14 mouse cellular contexts compared by ENCODE assay signal in the genomic region with DNA sequence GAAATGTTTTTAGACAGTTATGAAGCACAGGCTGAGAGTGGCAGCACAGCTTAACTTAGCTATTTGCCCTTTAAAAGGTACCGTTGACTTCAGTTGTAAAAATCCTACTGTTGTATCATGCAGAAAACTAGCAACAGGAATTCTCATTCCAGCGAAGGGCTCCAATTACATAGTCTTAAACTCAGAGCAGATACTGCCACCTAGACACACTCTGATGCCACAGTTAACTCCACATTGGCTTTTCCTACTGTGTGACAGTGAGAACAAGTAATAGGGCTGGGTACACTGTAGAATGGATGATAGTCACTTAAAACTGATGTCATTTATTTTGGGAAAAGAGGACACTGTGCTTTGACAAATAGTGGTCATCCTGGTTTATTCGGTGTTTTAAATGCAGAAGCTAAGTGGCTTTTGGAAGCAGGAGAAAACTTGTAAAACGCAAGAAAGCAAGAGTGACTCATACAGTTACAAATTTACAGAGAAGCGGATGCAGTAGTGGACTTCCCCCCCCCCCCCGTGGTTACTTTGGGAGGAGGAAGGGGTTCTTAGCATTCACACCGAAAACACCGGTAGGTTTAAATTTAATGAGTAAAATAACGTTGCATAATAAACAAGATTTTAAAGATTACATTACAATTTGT. TPM values are rescaled to one million over a fixed set of nuclear protein-coding genes. Genes with fewer than 3 reads are reported as not detected.
DNase-seq lines count a peak whose midpoint lies in the region; ATAC-seq and TF ChIP-seq lines count a peak whose summit lies in the region.
"Had no signal": no experiment of that assay in that cellular context is flagged by ENCODE, and none has a peak within 500 bp of the region (broad histone marks: within the 10 kb centered on the region; RNA-seq: fewer than 3 reads in every experiment).

No protein-coding gene starts in this region.

- WGBS in intestine, postnatal 0 days = 39% methylated on average over 9 of the region's 9 CpGs
- WGBS in intestine, embryonic 16.5 days = 46% methylated on average over 9 of the region's 9 CpGs
- WGBS in lung, embryonic 14.5 days = 48% methylated on average over 9 of the region's 9 CpGs

- H3K79me2 ChIP-seq in myocyte (ENCODE audit: control insufficient read depth, insufficient read depth) = no peaks in the 10 kb centered on the region

- no peak overlapping the region for H3K4me3 ChIP-seq in intestine, postnatal 0 days (ENCODE audit: low read depth, low read length)
- H3K4me3 ChIP-seq in intestine, embryonic 16.5 days (ENCODE audit: low read length) = no peak overlapping the region
- no peak overlapping the region for H3K4me3 ChIP-seq in lung, embryonic 14.5 days (ENCODE audit: low read depth, low read length)
- no peak overlapping the region for H3K4me3 ChIP-seq in myocyte
- H3K4me3 ChIP-seq: lung, embryonic 15.5 days; neural tube, embryonic 15.5 days had no signal

- peak; percentile 11 to 17 for DNase-seq in cerebellum, postnatal 10 days
- DNase-seq in cerebellum, adult 9-11 months = no peak
- peak; percentile 31 for DNase-seq in lung, embryonic 14.5 days
- no peak for DNase-seq in lung, postnatal 25 days (ENCODE audit: low spot score)
- no peak for DNase-seq in urinary bladder, postnatal 36 days (ENCODE audit: low spot score in 2 of 2)
- DNase-seq: adrenal gland, postnatal 10 days; heart, postnatal 36 days; kidney, postnatal 25 days had no signal

- H3K4me1 ChIP-seq in intestine, postnatal 0 days (replicated peaks; ENCODE audit: control insufficient read depth, insufficient read depth, low read length) = no peaks in the 10 kb centered on the region
- no peaks in the 10 kb centered on the region for H3K4me1 ChIP-seq in intestine, embryonic 16.5 days (ENCODE audit: control insufficient read depth, insufficient read depth, low read length)
- H3K4me1 ChIP-seq in lung, embryonic 14.5 days (ENCODE audit: insufficient read depth) = no peaks in the 10 kb centered on the region
- H3K4me1 ChIP-seq: lung, embryonic 15.5 days had no signal

- H3K36me3 ChIP-seq in intestine, postnatal 0 days (ENCODE audit: control insufficient read depth, insufficient read depth) = no peaks in the 10 kb centered on the region
- no peaks in the 10 kb centered on the region for H3K36me3 ChIP-seq in intestine, embryonic 16.5 days (ENCODE audit: control insufficient read depth, insufficient read depth, low read length)
- no peaks in the 10 kb centered on the region for H3K36me3 ChIP-seq in lung, embryonic 14.5 days (ENCODE audit: insufficient read depth)
- H3K36me3 ChIP-seq in myocyte (ENCODE audit: control insufficient read depth, insufficient read depth) = no peaks in the 10 kb centered on the region
- H3K36me3 ChIP-seq: lung, embryonic 15.5 days; neural tube, embryonic 15.5 days had no signal

- no peak for TF ChIP-seq POLR2A in myocyte (IDR thresholded peaks at IDR 0.05; ENCODE audit: insufficient read length, low read depth)

- no peak overlapping the region for H3K27ac ChIP-seq in intestine, postnatal 0 days (ENCODE audit: low read depth, low read length)
- H3K27ac ChIP-seq in intestine, embryonic 16.5 days (ENCODE audit: low read length) = no peak overlapping the region
- no peak overlapping the region for H3K27ac ChIP-seq in lung, embryonic 14.5 days (ENCODE audit: low read depth)
- H3K27ac ChIP-seq: lung, embryonic 15.5 days; neural tube, embryonic 15.5 days had no signal

- H3K9me3 ChIP-seq in intestine, postnatal 0 days (ENCODE audit: control insufficient read depth) = no peaks in the 10 kb centered on the region
- H3K9me3 ChIP-seq in intestine, embryonic 16.5 days (ENCODE audit: control insufficient read depth, low read length) = no peaks in the 10 kb centered on the region
- H3K9me3 ChIP-seq in lung, embryonic 14.5 days (ENCODE audit: low read depth, low read length) = no peaks in the 10 kb centered on the region
- H3K9me3 ChIP-seq: lung, embryonic 15.5 days; neural tube, embryonic 15.5 days had no signal

- no peak overlapping the region for H3ac ChIP-seq in myocyte (ENCODE audit: control insufficient read depth, insufficient read length)

- no peaks in the 10 kb centered on the region for H3K27me3 ChIP-seq in intestine, postnatal 0 days (replicated peaks; ENCODE audit: control insufficient read depth, insufficient read depth, low read length)
- H3K27me3 ChIP-seq in intestine, embryonic 16.5 days (replicated peaks; ENCODE audit: control insufficient read depth, insufficient read depth, low read length) = no peaks in the 10 kb centered on the region
- H3K27me3 ChIP-seq in lung, embryonic 14.5 days (ENCODE audit: insufficient read depth, low read length) = no peaks in the 10 kb centered on the region
- H3K27me3 ChIP-seq in myocyte (ENCODE audit: control insufficient read depth, insufficient read depth, insufficient read length) = no peaks in the 10 kb centered on the region
- H3K27me3 ChIP-seq: lung, embryonic 15.5 days; neural tube, embryonic 15.5 days had no signal

- H3K4me2 ChIP-seq in intestine, postnatal 0 days (replicated peaks; ENCODE audit: low read depth) = no peak overlapping the region
- H3K4me2 ChIP-seq in intestine, embryonic 16.5 days (ENCODE audit: low read depth, low read length) = no peak overlapping the region
- no peak overlapping the region for H3K4me2 ChIP-seq in lung, embryonic 14.5 days
- peak overlapping the region; percentile 27 for H3K4me2 ChIP-seq in myocyte (ENCODE audit: low read depth)
- H3K4me2 ChIP-seq: lung, embryonic 15.5 days; midbrain, embryonic 11.5 days; neural tube, embryonic 15.5 days had no signal

- ATAC-seq in intestine, postnatal 0 days = no peak
- no peak for ATAC-seq in intestine, embryonic 16.5 days
- ATAC-seq in lung, embryonic 14.5 days (ENCODE audit: insufficient read depth) = no peak

- peak; percentile 51 for TF ChIP-seq CTCF in intestine, postnatal 0 days (IDR thresholded peaks at IDR 0.05; ENCODE audit: low read depth)
- TF ChIP-seq CTCF in lung, embryonic 14.5 days (IDR thresholded peaks at IDR 0.05; ENCODE audit: low read depth) = peak; percentile 32

- no peak overlapping the region for H3K9ac ChIP-seq in intestine, postnatal 0 days (ENCODE audit: low read depth, low read length)
- H3K9ac ChIP-seq in intestine, embryonic 16.5 days (ENCODE audit: low read depth, low read length) = no peak overlapping the region
- no peak overlapping the region for H3K9ac ChIP-seq in lung, embryonic 14.5 days
- H3K9ac ChIP-seq: lung, embryonic 15.5 days; neural tube, embryonic 15.5 days had no signal

TF ChIP-seq in myocyte, 11 proteins besides CTCF, POLR2A, EP300 and RAD21:
- TF ChIP-seq TCF12 (IDR thresholded peaks at IDR 0.05; ENCODE audit: insufficient read depth, poor library complexity, severe bottlenecking) (no peak), TCF3 (IDR thresholded peaks at IDR 0.05; ENCODE audit: insufficient read length, low read depth) (no peak), MYOD1 (IDR thresholded peaks at IDR 0.05; ENCODE audit: control insufficient read depth in 1 of 3, insufficient read length in 2 of 3, low read depth in 2 of 3) (no peak), REST (IDR thresholded peaks at IDR 0.05; ENCODE audit: insufficient read depth, insufficient read length) (no peak), E2F4 (IDR thresholded peaks at IDR 0.05; ENCODE audit: insufficient read depth) (no peak), MYOG (IDR thresholded peaks at IDR 0.05; ENCODE audit: control insufficient read depth in 1 of 3, insufficient read depth in 1 of 3, insufficient read length in 2 of 3, low read depth in 2 of 3) (no peak), POLR2AphosphoS2 (IDR thresholded peaks at IDR 0.05; ENCODE audit: insufficient read length, low read depth) (no peak), USF1 (IDR thresholded peaks at IDR 0.05; ENCODE audit: low read depth) (no peak), SRF (IDR thresholded peaks at IDR 0.05; ENCODE audit: control insufficient read depth, insufficient read length, low read depth) (no peak), CEBPB (IDR thresholded peaks at IDR 0.05; ENCODE audit: insufficient read depth, poor library complexity, severe bottlenecking) (no peak), MAX (IDR thresholded peaks at IDR 0.05; ENCODE audit: low read depth) (no peak)

RNA-seq across cellular contexts. Expression of gene 2300009A05Rik, which starts 22.2 kb away (rescaled TPM):
- polyA plus RNA-seq in intestine, postnatal 0 days (2015; fragmentation: Nextera tagmentation; extraction: Ambion mirVana) = 81.9 and 85.3 TPM in 2 replicates
- 48.5 and 49.5 TPM in 2 replicates for polyA plus RNA-seq in intestine, embryonic 16.5 days (2015; fragmentation: Nextera tagmentation; extraction: Ambion mirVana)
- 37.5 and 39.5 TPM in 2 replicates for polyA plus RNA-seq in lung, embryonic 14.5 days (2014; fragmentation: Nextera tagmentation; extraction: Ambion mirVana)
- 26.5 TPM for polyA plus RNA-seq in myocyte (2012; fragmentation: generic; extraction: Trizol)

RNA-seq across cellular contexts. Expression of gene Map2k5, which starts 43.5 kb away (rescaled TPM):
- 13.8 and 15.7 TPM in 2 replicates for polyA plus RNA-seq in intestine, postnatal 0 days (2015; fragmentation: Nextera tagmentation; extraction: Ambion mirVana)
- 21.7 and 22.8 TPM in 2 replicates for polyA plus RNA-seq in intestine, embryonic 16.5 days (2015; fragmentation: Nextera tagmentation; extraction: Ambion mirVana)
- polyA plus RNA-seq in lung, embryonic 14.5 days (2014; fragmentation: Nextera tagmentation; extraction: Ambion mirVana) = 34.6 and 37.3 TPM in 2 replicates
- polyA plus RNA-seq in myocyte (2012; fragmentation: generic; extraction: Trizol) = 17.7 TPM

Comparison
In these comparisons a context has a peak if more than half of its experiments do, and no peak if none do; other contexts are left out.
1. DNase-seq: peak in cerebellum, postnatal 10 days (2 of 2) and lung, embryonic 14.5 days (single experiment); none in cerebellum, adult 9-11 months (single experiment), lung, postnatal 25 days (single experiment) and urinary bladder, postnatal 36 days (0 of 2).